Mouse (Mus musculus) liver, adult 2 months (tissue): ENCODE results near the gene Cep63. TPM values are rescaled to one million over a fixed set of nuclear protein-coding genes. Genes with fewer than 3 reads are reported as not detected.

ENCODE experiments used
- DNase-seq: peaks from one replicate; pipeline ENCODE4 v3.0.0-alpha.2; 2011; ENCODE audit warnings: low read depth, low spot score; ENCODE audit errors: extremely low read depth
- H3K27ac ChIP-seq: fragments of 200-500 bp; replicated peaks from 2 replicates; pipeline ENCODE4 v1.5.1; 2012; ENCODE audit warnings: low read depth, mild to moderate bottlenecking, control low read depth, inconsistent platforms, low read length; ENCODE audit not compliant: insufficient read depth
- H3K27me3 ChIP-seq: fragments of 200-500 bp; 2 replicates; pipeline ENCODE4 v1.6.1; 2012; ENCODE audit warnings: mild to moderate bottlenecking, moderate library complexity, low read length, inconsistent platforms; ENCODE audit not compliant: control insufficient read depth, insufficient read depth
- H3K36me3 ChIP-seq: fragments of 200-500 bp; 2 replicates; pipeline ENCODE4 v1.6.1; 2012; ENCODE audit warnings: low read length, inconsistent platforms; ENCODE audit not compliant: control insufficient read depth, insufficient read depth
- H3K4me1 ChIP-seq: fragments of 200-500 bp; 2 replicates; pipeline ENCODE4 v1.6.1; 2011; ENCODE audit warnings: low read length; ENCODE audit not compliant: control insufficient read depth, insufficient read depth
- H3K4me3 ChIP-seq: fragments of 200-500 bp; 2 replicates; pipeline ENCODE4 v1.5.1; 2011; ENCODE audit warnings: low read depth, mild to moderate bottlenecking, control low read depth, low read length, moderate library complexity; ENCODE audit not compliant: insufficient read depth
- H3K79me2 ChIP-seq: fragments of 200-500 bp; 2 replicates; pipeline ENCODE4 v1.6.1; 2012; ENCODE audit warnings: inconsistent platforms, mild to moderate bottlenecking, low read length, moderate library complexity; ENCODE audit not compliant: control insufficient read depth, insufficient read depth
- H3K9ac ChIP-seq: fragments of 200-500 bp; 2 replicates; pipeline ENCODE4 v1.6.1; 2012; ENCODE audit warnings: low read depth, mild to moderate bottlenecking, control low read depth, inconsistent platforms, low read length
- CTCF ChIP-seq: fragments of 200-500 bp; IDR thresholded peaks from 2 replicates; pipeline ENCODE4 v1.5.1; 2011; ENCODE audit warnings: low read depth, low read length, control low read depth
- POLR2A ChIP-seq: fragments of 200-500 bp; IDR thresholded peaks from 2 replicates; pipeline ENCODE4 v1.6.1; 2011; ENCODE audit warnings: low read length, control low read depth; ENCODE audit not compliant: insufficient read depth; ENCODE audit errors: extremely low read depth
- WGBS: fragments of 180-500 bp; shearing (Covaris S2); methylation state at CpG from one replicate; pipeline ENCODE4 v1.1.7; 2018; 5-methylcytosine and 5-hydroxymethylcytosine counted together
- polyA plus RNA-seq: library from polyadenylated mRNA; depleted of rRNA; stranded (reverse); fragments of >200 nt; gene quantifications from 2 replicates; pipeline ENCODE4 v1.2.3, GENCODE M21; 2012; rRNA removed
- total RNA-seq: library from RNA; depleted of rRNA; stranded (reverse); fragments of >200 nt; gene quantifications from 2 replicates; pipeline ENCODE4 v1.2.3, GENCODE M21; 2014; rRNA removed

Gene Cep63
- total and polyA plus RNA-seq, 2 experiments: 2.0 to 6.5 TPM

DNA sequence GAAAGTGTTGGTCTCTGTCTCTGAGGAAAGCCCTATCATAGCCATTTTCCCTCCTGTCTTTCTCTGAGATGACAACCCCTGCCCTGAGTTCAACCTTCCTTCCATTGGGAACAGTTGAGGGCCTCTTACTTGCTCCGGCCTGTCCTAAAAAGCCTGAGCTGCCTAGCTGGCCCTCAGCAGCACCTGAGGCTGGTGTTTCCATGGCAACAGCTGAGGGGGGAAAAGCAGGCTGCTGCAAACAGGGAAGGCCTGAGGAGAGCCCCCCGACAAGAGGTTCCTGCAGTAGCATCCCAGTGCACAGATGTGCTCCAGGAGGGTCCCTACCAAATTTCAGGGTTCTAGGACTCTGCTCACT is 82.6 kb downstream of the Cep63 start:
- no peak for DNase-seq
- no peaks in the 10 kb centered on the region; the same call in 1 of the 2 replicates for H3K27me3 ChIP-seq
- H3K79me2 ChIP-seq: no peaks in the 10 kb centered on the region
- H3K4me3 ChIP-seq: no peak overlapping the region
- 69% methylated on average over 2 of the region's 2 CpGs for WGBS
- H3K27ac ChIP-seq: no peak overlapping the region
- TF ChIP-seq POLR2A: no peak
- TF ChIP-seq CTCF: no peak
- no peaks in the 10 kb centered on the region for H3K4me1 ChIP-seq
- H3K9ac ChIP-seq: no peak overlapping the region
- no peaks in the 10 kb centered on the region for H3K36me3 ChIP-seq

DNA sequence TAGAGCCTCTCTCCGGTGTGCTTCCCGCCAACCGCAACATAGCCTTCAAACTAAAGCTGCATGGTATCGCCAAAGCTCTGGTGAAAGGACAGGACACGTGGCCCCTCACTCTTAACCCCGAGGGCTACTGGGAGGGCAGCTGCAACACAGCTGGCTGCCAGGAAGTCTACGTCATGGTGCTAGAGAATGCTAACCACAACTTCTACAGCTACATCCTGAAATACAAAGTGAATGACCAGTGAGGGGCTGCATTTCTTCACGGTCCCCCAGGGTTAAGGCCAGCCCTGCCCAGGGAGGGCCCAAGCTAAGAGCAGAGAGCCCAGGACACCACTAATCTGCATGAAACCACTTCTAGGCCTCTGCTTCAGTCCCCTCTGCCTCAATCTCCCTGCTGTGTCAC is 83.8 kb downstream of the Cep63 start:
- no peaks in the 10 kb centered on the region for H3K79me2 ChIP-seq
- H3K4me1 ChIP-seq: no peaks in the 10 kb centered on the region
- 77% methylated on average over 8 of the region's 8 CpGs for WGBS
- no peak for DNase-seq
- no peak overlapping the region for H3K9ac ChIP-seq
- H3K36me3 ChIP-seq: no peaks in the 10 kb centered on the region
- no peak for TF ChIP-seq CTCF
- no peak for TF ChIP-seq POLR2A
- H3K27me3 ChIP-seq: no peaks in the 10 kb centered on the region; the same call in 1 of the 2 replicates
- H3K27ac ChIP-seq: no peak overlapping the region
- H3K4me3 ChIP-seq: no peak overlapping the region

DNA sequence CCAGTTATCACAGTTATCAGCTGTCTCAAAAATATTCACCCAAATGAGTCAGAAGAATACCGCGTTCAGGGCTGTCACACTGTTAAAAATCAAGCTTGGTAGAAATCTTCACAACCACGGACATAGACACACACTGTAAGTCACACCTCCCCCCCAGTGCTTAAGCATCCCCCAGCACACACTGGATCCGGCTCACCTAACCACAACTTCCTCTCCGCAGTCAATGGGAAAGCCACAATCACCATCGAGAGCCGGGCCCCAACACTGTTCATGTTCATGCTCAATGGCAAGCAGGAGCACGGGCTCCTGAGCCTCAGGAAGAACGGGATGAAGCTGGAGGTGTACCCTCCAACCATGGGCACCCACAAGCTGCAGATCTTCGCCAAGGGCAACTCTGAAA is 84.7 kb downstream of the Cep63 start:
- Histone ChIP-seq H3K27me3 (no peaks in the 10 kb centered on the region; the same call in 1 of the 2 replicates), H3K4me1 (no peaks in the 10 kb centered on the region), H3K9ac (no peak overlapping the region), H3K36me3 (no peaks in the 10 kb centered on the region), H3K27ac (no peak overlapping the region), H3K4me3 (no peak overlapping the region), H3K79me2 (no peaks in the 10 kb centered on the region)
- no peak for DNase-seq
- TF ChIP-seq CTCF: no peak
- no peak for TF ChIP-seq POLR2A
- 79% methylated on average over 10 of the region's 10 CpGs for WGBS

GRCm38 (mm10) chr9:102539699-102540098 is 86.6 kb downstream of the Cep63 start:
- no peak overlapping the region for H3K9ac ChIP-seq
- H3K27ac ChIP-seq: no peak overlapping the region
- WGBS: 63% methylated on average over 7 of the region's 7 CpGs
- H3K27me3 ChIP-seq: no peaks in the 10 kb centered on the region
- no peaks in the 10 kb centered on the region for H3K79me2 ChIP-seq
- TF ChIP-seq CTCF (no peak), POLR2A (no peak)
- H3K4me3 ChIP-seq: no peak overlapping the region
- no peak for DNase-seq
- H3K36me3 ChIP-seq: no peaks in the 10 kb centered on the region
- no peaks in the 10 kb centered on the region for H3K4me1 ChIP-seq

GRCm38 (mm10) chr9:102536968-102537367 is 89.4 kb downstream of the Cep63 start:
- no peak for TF ChIP-seq CTCF
- no peak for TF ChIP-seq POLR2A
- Histone ChIP-seq H3K4me3 (no peak overlapping the region), H3K27me3 (no peaks in the 10 kb centered on the region), H3K9ac (no peak overlapping the region), H3K36me3 (no peaks in the 10 kb centered on the region), H3K27ac (no peak overlapping the region), H3K79me2 (no peaks in the 10 kb centered on the region), H3K4me1 (no peaks in the 10 kb centered on the region)
- no peak for DNase-seq
- WGBS: 87% methylated on average over 4 of the region's 4 CpGs

Other genes with a start within 250 kb of the Cep63 start
- gene Ky, start 120.8 kb downstream of the Cep63 start, total RNA-seq: under 0.01 TPM in 1 of 2 replicates, not detected in the other
- not detected in 2 replicates for gene Ky, start 120.8 kb downstream of the Cep63 start, polyA plus RNA-seq
- 53.4 and 55.2 TPM in 2 replicates for gene Anapc13, start 238 bp downstream of the Cep63 start, total RNA-seq
- 65.8 and 102 TPM in 2 replicates for gene Anapc13, start 238 bp downstream of the Cep63 start, polyA plus RNA-seq
- 19.9 and 21.5 TPM in 2 replicates for gene Amotl2, start 90.1 kb upstream of the Cep63 start, total RNA-seq
- gene Amotl2, start 90.1 kb upstream of the Cep63 start, polyA plus RNA-seq: 9.2 and 14.0 TPM in 2 replicates
- gene Ryk, start 208.4 kb upstream of the Cep63 start, total RNA-seq: 26.6 and 27.9 TPM in 2 replicates
- 16.6 and 17.2 TPM in 2 replicates for gene Ryk, start 208.4 kb upstream of the Cep63 start, polyA plus RNA-seq